Mouse (Mus musculus): ENCODE measurements around the gene Ankrd44. TPM values are rescaled to one million over a fixed set of nuclear protein-coding genes. Genes with fewer than 3 reads are reported as not detected.

Gene Ankrd44
- polyA plus RNA-seq, 1 experiment: 0.55 TPM

GRCm38 (mm10) chr1:54898656-54899084, 27.5 kb downstream of the Ankrd44 start:
- H3K27me3 ChIP-seq (replicated peaks): no peaks in the 10 kb centered on the region
- peaks cover 5% of the 10 kb centered on the region; the same call in 1 of the 2 replicates for H3K9me3 ChIP-seq
- no peak for TF ChIP-seq FLI1 (IDR thresholded peaks at IDR 0.05; ENCODE audit: low read length)
- TF ChIP-seq GATA1 (IDR thresholded peaks at IDR 0.05; ENCODE audit: borderline replicate concordance, low read length): no peak
- H3K4me3 ChIP-seq (replicated peaks): no peak overlapping the region
- peaks cover 48% of the 10 kb centered on the region for H3K4me1 ChIP-seq
- peaks cover 9% of the 10 kb centered on the region for H3K36me3 ChIP-seq (replicated peaks; ENCODE audit: low read length)

- no peak overlapping the region for H3K4me3 ChIP-seq (replicated peaks)
- TF ChIP-seq FLI1 (IDR thresholded peaks at IDR 0.05; ENCODE audit: low read length) (no peak), GATA1 (IDR thresholded peaks at IDR 0.05; ENCODE audit: borderline replicate concordance, low read length) (no peak)
- H3K9me3 ChIP-seq: peaks cover 3% of the 10 kb centered on the region; the same call in 1 of the 2 replicates
- H3K27me3 ChIP-seq (replicated peaks): no peaks in the 10 kb centered on the region
- H3K4me1 ChIP-seq: peaks cover 43% of the 10 kb centered on the region
- peaks cover 9% of the 10 kb centered on the region for H3K36me3 ChIP-seq (replicated peaks; ENCODE audit: low read length)
Observed at GRCm38 (mm10) chr1:54897726-54898125, 28.5 kb downstream of the Ankrd44 start.

GRCm38 (mm10) chr1:54896109-54897085, 29.8 kb downstream of the Ankrd44 start:
- Histone ChIP-seq H3K9me3 (no peaks in the 10 kb centered on the region), H3K4me3 (replicated peaks) (no peak overlapping the region), H3K27me3 (replicated peaks) (no peaks in the 10 kb centered on the region), H3K36me3 (replicated peaks; ENCODE audit: low read length) (no peaks in the 10 kb centered on the region), H3K4me1 (peaks cover 30% of the 10 kb centered on the region)
- no peak for TF ChIP-seq FLI1 (IDR thresholded peaks at IDR 0.05; ENCODE audit: low read length)
- no peak for TF ChIP-seq GATA1 (IDR thresholded peaks at IDR 0.05; ENCODE audit: borderline replicate concordance, low read length)

GRCm38 (mm10) chr1:54888449-54888848, 37.7 kb downstream of the Ankrd44 start:
- Histone ChIP-seq H3K27me3 (replicated peaks) (no peaks in the 10 kb centered on the region), H3K4me1 (peaks cover 16% of the 10 kb centered on the region), H3K4me3 (replicated peaks) (no peak overlapping the region), H3K9me3 (0 out of 2 replicates have a peak, but pooled peaks cover 3% of the 10 kb centered on the region), H3K36me3 (replicated peaks; ENCODE audit: low read length) (no peaks in the 10 kb centered on the region)
- TF ChIP-seq GATA1 (IDR thresholded peaks at IDR 0.05; ENCODE audit: borderline replicate concordance, low read length) (no peak), FLI1 (IDR thresholded peaks at IDR 0.05; ENCODE audit: low read length) (no peak)

- no peaks in the 10 kb centered on the region for H3K27me3 ChIP-seq (replicated peaks)
- 0 out of 2 replicates have a peak, but pooled peaks cover 3% of the 10 kb centered on the region for H3K9me3 ChIP-seq
- TF ChIP-seq FLI1 (IDR thresholded peaks at IDR 0.05; ENCODE audit: low read length) (no peak), GATA1 (IDR thresholded peaks at IDR 0.05; ENCODE audit: borderline replicate concordance, low read length) (no peak)
- H3K36me3 ChIP-seq (replicated peaks; ENCODE audit: low read length): no peaks in the 10 kb centered on the region
- peaks cover 21% of the 10 kb centered on the region for H3K4me1 ChIP-seq
- H3K4me3 ChIP-seq (replicated peaks): no peak overlapping the region
Observed at GRCm38 (mm10) chr1:54887873-54888272, 38.3 kb downstream of the Ankrd44 start.

- no peaks in the 10 kb centered on the region for H3K36me3 ChIP-seq (replicated peaks; ENCODE audit: low read length)
- 0 out of 2 replicates have a peak, but pooled peaks cover 3% of the 10 kb centered on the region for H3K9me3 ChIP-seq
- TF ChIP-seq GATA1 (IDR thresholded peaks at IDR 0.05; ENCODE audit: borderline replicate concordance, low read length): no peak
- no peak for TF ChIP-seq FLI1 (IDR thresholded peaks at IDR 0.05; ENCODE audit: low read length)
- H3K4me1 ChIP-seq: peaks cover 32% of the 10 kb centered on the region
- H3K27me3 ChIP-seq (replicated peaks): no peaks in the 10 kb centered on the region
- H3K4me3 ChIP-seq (replicated peaks): no peak overlapping the region
Observed at GRCm38 (mm10) chr1:54882856-54883467, 43.2 kb downstream of the Ankrd44 start.

GRCm38 (mm10) chr1:54881523-54881922, 44.7 kb downstream of the Ankrd44 start:
- Histone ChIP-seq H3K9me3 (0 out of 2 replicates have a peak, but pooled peaks cover 3% of the 10 kb centered on the region), H3K36me3 (replicated peaks; ENCODE audit: low read length) (no peaks in the 10 kb centered on the region), H3K27me3 (replicated peaks) (no peaks in the 10 kb centered on the region), H3K4me1 (peaks cover 32% of the 10 kb centered on the region), H3K4me3 (replicated peaks) (no peak overlapping the region)
- no peak for TF ChIP-seq GATA1 (IDR thresholded peaks at IDR 0.05; ENCODE audit: borderline replicate concordance, low read length)
- TF ChIP-seq FLI1 (IDR thresholded peaks at IDR 0.05; ENCODE audit: low read length): no peak

- no peak overlapping the region for H3K4me3 ChIP-seq (replicated peaks)
- TF ChIP-seq GATA1 (IDR thresholded peaks at IDR 0.05; ENCODE audit: borderline replicate concordance, low read length) (no peak), FLI1 (IDR thresholded peaks at IDR 0.05; ENCODE audit: low read length) (no peak)
- H3K27me3 ChIP-seq (replicated peaks): no peaks in the 10 kb centered on the region
- no peaks in the 10 kb centered on the region for H3K36me3 ChIP-seq (replicated peaks; ENCODE audit: low read length)
- peaks cover 43% of the 10 kb centered on the region for H3K4me1 ChIP-seq
- H3K9me3 ChIP-seq: no peaks in the 10 kb centered on the region
Observed at GRCm38 (mm10) chr1:54877423-54878073, 48.6 kb downstream of the Ankrd44 start.

GRCm38 (mm10) chr1:54877014-54877413, 49.2 kb downstream of the Ankrd44 start:
- Histone ChIP-seq H3K36me3 (replicated peaks; ENCODE audit: low read length) (no peaks in the 10 kb centered on the region), H3K4me1 (peaks cover 42% of the 10 kb centered on the region), H3K4me3 (replicated peaks) (no peak overlapping the region), H3K9me3 (no peaks in the 10 kb centered on the region), H3K27me3 (replicated peaks) (no peaks in the 10 kb centered on the region)
- TF ChIP-seq GATA1 (IDR thresholded peaks at IDR 0.05; ENCODE audit: borderline replicate concordance, low read length) (no peak), FLI1 (IDR thresholded peaks at IDR 0.05; ENCODE audit: low read length) (no peak)

Measured in megakaryocyte, embryonic 14.5 days (primary cell).